Mouse (Mus musculus) right cerebral cortex, adult 18-20 months (tissue): ENCODE data around the gene Tekt4.

Experiments used
- DNase-seq: peaks from one replicate; pipeline ENCODE4 v3.0.0; 2022; ENCODE audit warnings: mixed read lengths

The Tekt4 gene

DNA sequence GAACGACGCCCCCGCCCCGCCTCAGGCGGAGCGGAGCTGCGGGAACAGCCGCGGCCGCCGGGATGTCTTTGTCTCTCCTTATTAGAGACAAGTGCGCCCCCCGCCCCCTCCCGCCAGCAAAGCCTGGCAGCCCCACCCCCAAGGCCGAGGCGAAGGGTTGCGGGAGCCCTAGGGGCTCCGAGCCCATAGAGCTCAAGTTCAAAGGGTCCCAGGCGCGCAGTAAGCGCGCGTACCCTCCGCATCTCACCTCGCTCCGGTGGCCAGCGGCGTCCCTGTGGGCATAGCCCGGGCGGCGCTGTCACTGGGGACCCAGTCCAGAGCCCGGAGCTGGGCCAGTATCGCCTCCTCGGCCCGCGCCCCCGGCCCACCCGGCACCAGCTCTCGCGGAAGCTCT, 21.2 kb upstream of the Tekt4 start:
- DNase-seq: no peak

DNA sequence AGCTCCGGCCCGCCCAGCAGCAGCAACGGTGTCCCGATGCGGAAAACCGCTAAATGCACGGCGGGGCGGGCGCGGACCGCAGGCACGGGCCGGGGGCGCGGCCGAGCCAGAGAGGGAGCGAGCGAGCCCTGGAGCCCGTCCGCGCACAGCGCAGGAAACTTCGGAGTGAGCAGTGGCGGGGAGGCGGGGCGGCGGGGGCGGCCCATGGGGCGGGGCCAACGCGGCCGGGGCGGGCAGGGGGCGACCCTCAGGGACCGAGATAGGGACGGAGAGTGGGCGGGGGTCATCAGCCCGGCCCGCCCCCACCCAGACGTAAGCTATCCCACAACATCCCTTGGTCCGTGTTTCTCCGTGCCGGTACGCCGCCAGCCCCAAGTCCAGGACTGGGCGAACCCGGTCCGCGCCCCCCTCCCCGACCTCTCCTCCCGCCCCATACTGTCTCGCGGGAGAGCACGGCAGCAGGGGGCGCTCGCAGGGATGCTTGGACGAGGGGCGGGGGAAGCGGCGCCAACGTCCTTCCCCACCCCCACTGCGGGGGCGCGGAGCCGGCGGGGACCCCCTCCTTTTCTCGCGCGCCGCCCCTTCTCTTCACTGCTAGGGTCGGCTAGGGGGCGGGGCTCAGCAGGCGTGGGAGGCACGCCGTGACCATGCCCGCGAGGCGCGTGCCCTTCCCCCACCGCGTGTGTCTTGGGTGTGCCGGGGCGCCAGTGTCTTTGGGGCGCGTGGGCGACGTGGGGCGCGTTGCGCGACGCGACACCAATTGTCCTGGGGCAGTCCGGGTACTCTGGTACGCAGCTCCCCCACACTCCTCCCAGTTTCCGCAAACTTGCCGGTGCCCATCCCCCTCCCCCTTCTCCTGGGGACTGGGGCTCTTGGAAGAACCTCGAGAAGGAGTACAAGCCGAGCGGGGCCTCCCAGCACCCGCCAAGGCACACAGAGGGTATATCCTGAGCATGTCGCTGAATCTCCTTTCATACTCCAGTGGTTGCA, 20.5 kb upstream of the Tekt4 start, which contains the start of gene Cacna1h:
Gene Cacna1h, minus strand, starts transcription at position 167 of the 990 bp plus-strand sequence.
- DNase-seq: peak; percentile 63

DNA sequence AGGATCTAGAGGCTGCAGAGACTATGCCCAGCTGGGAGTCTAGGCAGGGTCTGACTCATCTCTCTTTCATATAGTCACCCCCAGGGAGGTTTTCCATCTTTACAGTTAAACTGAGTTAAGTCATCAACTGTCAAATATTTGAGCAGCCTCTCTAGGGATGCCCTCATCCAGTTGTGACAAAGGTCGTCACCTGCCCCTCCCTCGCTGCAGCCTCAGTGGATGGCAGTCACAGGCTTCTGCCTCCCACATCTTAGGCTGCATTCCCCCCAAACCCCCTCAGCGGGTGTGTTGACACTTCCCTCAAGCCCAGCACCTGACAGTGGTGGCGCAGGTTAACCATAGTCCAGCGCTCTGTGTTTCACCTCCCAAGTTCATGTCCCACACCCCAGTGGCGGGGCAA, 13.0 kb upstream of the Tekt4 start:
- no peak for DNase-seq

DNA sequence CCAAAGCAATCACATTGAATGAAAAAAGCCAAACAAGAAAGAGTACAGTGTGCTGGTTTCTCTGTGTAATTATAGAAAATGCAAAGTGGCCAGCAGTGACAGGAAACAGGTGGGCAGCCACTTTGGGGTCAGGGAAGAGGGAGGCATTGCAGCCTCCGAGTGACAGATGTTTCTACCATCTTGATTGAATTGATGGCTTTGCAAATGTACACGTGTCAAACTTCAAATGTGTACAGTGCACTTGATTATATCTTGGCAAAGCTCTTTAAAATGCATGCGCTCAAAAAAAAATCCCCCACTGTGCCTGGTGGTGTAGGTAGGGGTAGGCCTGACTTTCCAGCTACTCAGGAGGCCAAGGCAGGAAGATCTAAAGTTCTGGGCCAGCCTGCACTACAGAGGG, 11.5 kb upstream of the Tekt4 start:
- DNase-seq: no peak

DNA sequence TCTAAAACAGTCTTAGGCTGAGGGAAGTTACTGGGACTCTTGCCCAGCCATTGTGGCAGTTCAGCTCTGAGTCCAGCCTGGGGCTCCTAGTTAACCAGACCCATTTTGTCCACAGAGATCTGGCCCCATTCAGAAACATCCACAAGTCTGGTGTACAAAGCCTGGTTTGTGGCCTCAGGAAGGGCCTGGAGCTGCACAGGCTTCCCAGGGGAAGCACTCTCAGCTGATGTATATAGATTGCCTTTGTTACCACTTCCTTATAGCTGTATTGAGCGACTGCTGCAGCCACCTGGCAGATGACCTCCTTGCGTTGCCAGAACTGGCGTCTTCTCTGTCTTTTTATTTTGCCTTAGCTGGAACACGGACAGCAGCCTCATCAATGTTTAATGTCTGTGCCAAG, 9.3 kb upstream of the Tekt4 start:
- no peak for DNase-seq

DNA sequence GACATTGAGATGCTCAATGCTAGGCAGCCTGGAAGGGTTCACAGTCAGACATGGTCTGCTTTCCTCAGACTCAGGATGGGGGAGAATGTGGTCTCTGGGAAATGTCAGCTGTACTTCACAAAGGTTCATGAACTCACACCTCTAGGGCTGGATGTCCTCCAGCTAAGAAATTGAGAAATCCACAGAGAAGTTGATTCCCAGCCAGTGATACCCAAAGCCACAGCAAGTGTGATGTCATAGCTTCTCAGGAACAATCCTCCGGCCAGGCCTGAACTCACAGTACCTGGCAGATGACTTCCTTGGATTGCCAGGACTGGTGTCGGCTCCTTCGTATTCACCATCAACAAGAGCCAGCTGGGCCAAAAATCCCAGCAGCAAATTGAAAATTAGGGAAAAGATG, 8.6 kb upstream of the Tekt4 start:
- no peak for DNase-seq

DNA sequence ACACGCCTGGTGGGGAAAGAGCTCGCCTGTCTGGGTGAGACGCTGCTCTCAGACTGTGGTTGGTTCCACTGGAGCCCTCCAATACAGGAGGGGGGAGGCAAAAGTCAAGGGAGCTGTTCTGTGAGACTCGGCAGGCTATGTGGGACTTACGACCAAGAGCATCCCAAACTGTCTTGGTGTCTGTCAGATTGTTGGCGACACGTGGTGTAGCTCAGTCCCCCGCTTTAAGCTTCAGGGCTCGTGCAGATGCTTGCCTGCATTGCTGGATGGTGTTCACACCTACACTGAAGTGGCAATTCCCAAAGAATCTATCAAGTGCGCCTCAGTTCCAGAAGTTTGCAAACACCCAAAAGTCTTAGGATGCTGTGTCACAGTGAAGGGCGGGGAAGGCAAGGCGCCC, 6.5 kb upstream of the Tekt4 start:
- no peak for DNase-seq

DNA sequence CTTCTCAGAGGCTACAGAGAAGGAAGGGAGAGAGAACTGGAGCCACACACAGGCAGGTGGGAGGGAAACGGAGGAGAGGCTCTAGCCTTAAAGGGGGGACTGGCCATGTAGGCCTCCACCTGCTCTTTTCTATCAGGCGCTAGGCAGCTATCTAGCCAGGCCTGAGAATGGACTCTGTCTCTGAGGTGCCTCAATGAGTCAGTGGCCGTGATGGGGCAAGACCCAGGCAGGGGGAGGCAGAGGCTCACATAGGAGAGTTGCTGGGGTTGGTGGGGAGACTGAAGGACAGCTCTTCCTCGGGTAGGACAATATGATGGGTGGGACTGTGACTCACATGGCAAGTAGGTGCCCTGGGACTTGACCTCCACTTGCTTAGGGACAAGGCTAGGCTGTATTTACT, 4.1 kb upstream of the Tekt4 start:
- no peak for DNase-seq

DNA sequence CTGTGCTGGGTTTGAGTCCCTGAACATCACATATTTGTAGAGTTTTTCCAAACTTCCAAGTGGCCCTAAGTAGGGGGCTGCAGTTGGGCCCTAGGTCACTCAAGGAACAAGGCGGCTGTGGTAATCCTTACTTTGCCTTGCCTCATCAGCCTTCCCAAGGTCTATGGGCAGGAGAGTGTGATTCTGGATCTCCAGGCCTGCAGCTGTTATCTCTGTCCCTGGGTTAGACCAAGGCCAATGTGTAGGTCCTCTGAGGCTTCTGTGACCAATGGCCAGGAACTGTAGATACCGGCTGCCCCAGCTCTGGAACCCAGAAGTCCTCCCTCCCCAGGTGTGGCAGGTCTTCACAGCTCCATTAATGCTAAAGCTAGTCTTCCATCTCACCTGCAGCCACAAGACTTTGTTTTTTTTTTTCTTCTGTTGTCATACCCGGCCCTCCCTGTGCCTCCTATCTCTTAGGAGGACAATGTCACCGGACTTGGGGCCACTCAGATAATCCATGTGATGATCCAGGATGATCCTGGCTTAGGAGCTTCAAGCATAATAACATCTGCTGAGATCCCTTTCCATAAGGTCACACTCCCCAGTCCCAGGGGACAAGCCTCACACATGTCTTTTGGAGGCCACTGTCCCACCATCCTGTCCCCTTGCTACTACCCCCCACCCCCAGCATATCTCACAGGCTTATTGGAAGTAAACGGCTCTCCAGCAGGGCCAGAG, 2.0 kb upstream of the Tekt4 start:
- no peak for DNase-seq

DNA sequence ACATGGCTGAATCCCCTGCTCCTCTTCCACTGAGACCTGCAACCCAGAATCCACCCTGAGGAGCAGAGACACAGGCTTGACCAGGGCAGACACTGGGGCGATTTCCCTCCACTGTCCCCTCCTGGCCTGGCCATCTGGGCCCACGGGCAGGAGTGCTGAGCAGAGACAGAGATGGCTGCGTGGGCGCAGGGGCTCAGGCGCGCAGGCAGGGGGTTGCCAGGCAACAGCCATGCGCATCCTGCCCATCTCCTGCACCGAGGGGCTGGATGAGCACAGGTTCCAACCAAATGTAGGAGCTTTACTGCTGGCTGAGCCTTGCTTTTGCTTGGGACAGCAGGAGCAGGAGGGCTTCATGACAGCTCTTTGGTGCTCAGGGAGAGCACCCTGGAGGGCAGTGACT, 2.1 kb downstream of the Tekt4 start:
- peak; percentile 78 for DNase-seq

DNA sequence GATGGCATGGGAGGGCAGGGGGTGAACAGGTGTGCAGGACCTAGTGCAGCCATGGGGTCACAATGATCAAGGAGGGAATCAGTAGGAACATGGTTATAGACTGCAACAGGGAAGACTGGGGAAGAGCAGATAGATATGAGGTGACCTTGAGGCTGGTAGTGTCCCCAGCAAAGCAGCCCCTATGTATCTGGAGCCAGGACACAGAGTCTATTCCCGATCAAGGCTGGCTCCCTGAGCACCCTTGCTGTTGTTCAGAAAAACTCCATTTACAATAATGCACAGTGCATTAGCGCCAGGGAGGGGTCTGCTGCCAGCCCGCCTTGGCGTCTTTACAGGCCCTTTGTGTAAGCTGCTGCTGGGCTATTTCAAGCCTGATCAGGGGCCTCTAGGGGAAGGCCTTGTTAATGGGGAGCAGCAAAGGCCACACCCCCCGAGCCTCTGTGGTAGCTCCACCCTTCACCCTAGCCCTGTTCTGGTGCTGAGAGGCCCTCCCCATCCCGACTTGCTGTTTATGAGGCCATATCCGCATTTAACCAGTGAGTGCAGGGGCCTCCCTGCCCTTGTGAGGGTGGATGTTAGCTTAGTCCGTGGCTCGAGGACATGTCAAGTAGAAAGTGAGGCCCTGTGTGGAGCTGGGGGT, 7.9 kb downstream of the Tekt4 start:
- DNase-seq: no peak

DNA sequence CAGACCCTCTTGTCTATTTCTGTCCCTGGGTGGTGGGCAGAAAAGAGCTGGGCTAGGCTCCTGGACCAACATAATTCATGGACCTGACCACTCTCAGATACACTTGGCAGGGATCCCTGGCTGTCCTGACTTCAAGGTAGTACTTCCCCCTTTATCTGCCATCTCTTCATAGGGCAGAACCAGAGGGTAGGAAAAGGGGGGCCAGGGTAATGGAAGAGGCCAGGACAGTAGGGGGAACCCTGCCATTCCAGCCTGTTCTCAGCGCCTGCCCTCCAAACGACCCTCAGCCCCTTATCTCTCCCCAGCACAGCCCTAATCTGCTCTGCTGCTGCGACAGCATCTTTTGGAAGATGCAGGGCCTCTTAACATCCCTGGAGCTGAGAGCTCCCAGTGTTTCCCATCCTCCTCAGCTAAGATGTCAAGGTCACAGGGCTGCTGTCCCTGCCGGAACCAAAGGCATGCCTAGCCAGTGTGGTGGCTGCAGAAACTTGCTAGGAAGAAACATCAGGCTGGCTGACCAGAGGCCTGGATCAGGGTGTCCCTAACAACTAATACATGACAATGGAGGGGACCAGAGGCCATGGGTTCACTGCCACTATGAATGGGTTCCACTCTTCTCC, 9.0 kb downstream of the Tekt4 start:
- DNase-seq: no peak

DNA sequence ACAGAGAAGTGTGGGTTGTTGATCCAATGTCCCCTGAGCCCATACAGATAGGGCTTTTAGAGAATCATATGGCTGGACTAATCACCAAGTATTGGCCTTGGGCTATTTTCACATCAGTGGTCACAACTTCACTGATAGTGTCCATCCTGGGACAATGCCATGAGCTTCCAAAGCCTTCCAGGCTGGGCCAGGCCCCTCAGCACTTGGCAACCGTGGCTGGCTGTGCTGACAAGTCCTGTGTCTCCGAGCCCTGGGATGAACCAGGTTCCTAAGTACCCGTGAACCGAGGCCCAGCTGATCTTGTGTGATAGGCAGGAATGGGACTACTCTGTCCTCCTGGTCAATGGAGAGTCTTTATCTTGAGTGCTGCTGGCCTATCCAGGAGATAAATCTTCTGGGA, 9.7 kb downstream of the Tekt4 start:
- no peak for DNase-seq

DNA sequence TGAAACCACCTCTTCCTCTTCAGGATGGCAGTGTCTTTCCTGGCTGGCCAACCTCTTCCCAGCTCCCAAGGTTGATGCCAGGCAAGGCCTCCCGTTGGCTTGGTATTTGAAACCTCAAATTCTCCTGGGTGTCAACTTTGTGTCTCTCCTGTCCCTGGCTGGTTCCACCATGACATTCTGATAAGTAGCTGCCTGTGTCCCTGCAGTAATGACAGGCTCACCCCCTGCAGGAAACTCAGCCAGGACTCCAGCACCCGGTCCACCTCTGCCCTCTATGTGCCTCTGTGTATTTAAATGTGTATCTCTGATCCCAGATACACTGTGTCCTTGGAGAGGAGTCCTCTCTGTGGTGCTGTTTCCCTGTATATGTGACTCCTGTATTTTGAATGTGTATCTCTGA, 11.8 kb downstream of the Tekt4 start:
- no peak for DNase-seq

DNA sequence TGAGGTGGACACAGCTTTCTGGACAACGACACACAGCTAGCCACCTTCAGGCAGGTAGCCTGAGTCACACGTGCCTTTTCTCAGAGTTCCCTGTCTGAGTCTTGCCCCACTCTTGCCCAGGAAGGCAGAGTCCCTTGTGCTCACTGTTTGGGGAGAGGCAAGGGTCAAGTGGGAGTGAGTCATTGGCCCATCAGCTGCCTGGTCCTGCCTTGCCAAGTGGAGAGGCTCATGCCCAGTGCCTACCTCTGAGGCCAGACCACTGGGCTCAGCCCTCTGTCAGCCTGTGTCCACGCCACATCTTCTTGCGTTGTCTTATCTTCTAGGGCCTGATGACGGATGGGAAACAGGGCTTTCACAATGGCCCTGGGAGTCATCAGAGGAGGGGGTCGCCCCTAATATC, 13.4 kb downstream of the Tekt4 start:
- no peak for DNase-seq

DNA sequence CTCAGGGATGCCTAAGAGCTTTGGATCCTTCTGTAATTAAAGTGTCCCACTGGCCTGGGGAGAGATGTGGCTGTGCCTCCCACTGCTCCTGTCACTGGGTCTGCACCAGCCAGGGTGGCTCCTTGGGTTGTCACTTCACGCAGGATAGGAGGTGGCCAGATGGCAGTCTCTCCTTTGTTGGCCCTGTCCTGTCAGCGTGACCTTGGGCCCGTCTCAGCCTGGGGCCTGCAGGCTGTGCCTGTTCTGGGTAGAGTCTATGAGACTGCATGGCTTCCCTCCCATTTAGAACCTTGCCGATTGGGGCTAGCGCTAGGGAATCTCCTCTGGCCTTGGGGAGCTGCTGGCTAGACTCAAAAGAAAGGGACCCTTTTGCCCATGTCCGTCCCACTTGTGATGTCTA, 13.9 kb downstream of the Tekt4 start:
- no peak for DNase-seq

DNA sequence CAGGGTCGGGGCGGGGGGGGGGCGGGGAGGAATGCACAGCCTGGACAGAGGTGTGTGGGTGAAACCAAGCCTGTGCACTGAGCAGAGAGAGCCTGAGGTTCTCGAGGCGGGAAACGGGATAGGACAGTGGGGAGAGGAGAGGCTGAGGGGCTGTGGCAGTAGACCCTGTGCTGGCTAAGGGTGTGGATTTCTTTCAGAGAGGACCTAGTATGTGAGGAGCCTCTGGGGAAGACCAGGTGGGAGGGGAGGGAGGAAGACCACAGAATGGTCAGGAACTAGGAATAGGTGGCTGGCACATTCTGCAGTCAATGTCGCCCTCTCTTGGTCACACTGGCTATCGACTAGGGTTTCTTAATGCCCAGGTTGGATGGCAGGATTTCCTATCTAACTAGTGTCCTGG, 15.4 kb downstream of the Tekt4 start:
- peak; percentile 56 for DNase-seq

DNA sequence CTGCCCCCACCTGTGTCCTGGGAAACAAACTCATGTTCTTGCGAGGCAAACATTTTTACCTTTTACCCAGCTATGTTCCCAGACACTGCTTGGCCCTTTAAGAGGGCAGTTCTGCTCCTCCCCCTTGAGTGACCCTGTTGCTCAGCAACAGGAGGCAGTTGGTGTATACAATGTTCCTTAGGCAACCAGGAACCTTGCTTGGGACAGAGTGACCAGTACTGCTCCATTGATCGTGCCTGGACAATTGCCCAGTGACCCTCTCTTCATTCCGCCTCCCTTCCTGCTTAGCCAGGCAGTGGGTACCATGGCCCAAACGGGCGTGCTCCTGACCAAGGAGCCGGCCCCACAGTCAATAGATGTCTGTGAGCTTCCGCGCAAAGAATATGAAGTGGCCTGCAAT, 17.0 kb downstream of the Tekt4 start:
- peak; percentile 46 for DNase-seq

DNA sequence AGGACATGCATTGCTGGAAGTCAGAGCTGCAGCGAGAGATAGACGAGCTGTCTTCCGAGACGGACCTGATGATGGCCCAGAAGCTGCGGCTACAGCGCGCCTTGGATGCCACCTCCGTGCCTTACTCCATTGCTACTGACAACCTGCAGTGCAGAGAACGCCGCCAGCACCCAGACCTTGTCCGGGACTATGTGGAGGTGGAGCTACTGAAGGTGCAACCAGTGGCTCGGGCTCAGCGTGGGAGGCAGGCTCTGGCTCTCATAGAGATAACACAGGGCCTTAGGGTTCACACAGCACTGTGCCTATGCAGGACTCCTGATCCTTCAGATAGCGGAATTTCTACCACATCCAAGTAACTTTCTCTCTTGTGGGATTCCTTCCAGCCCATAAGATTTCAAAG, 17.6 kb downstream of the Tekt4 start:
- no peak for DNase-seq

DNA sequence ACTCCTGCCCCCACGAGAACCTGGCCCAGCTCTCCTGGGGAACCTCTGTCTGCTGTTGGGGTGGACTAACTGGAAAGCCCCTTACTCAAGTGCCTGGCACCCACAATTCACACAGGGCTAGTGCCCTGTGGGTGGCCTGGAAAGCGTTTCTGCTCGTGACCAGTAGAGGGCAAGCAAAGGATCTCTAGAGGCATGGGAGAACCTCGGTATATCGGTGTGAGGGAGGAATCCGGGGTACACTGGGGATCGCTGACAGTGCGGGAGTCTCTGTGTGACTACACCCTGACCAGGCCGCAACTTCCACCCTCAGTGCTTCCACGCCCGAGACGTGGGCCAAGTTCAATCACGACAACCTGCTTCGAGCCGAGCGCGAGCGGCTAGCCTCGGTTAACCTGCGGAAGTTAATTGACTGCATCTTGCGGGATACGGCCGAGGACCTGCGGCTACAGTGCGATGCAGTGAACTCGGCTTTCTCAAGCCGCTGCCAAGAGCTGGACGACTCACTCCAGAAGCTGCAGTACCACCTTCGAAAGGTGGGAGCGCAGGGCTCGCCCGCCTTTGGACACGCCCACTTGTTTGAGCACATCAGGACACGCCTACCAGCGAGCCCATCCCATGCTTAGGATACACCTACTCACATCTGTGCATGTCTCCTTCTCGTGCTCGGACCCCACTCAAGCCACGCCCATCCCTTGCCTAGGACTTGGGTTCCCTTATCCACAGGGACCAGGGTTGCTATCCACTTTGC, 20.1 kb downstream of the Tekt4 start:
- peak; percentile 50 for DNase-seq

DNA sequence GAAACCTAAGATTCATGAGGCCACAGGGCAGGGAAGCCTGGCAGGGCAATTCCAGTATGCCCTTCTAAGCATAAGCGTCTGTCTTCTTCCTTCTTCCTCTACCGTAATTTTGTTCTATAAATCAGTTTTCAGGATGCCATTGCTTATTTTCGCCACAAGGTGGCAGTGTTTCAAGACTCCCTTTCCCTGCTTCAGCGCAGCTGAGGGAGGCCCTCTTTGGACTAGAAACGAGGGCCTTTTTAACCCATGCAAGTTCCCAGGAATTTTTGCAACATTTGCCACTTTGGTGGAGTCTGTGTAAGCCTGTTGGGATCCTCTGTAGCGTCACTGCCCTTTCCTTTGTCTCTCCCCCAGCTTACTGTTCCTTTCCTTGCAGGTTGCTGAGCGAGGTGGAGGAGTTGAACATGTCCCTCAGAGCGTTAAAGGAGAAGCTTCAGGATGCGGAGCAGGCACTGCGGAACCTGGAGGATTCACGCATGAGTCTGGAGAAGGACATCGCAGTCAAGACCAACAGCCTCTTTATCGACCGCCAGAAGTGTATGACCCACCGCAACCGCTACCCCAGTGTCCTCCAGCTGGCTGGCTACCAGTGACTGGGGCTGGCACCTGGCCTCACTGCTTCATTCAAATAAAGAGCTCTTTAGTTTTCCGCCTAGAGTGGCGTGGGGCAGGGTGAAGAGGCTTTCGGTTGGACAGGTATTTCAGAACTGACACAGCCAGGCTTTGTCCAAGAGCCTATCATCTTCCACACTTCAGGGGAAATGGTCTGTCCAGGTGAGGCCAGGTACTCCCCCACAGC, 21.7 kb downstream of the Tekt4 start:
- DNase-seq: peak; percentile 59

DNA sequence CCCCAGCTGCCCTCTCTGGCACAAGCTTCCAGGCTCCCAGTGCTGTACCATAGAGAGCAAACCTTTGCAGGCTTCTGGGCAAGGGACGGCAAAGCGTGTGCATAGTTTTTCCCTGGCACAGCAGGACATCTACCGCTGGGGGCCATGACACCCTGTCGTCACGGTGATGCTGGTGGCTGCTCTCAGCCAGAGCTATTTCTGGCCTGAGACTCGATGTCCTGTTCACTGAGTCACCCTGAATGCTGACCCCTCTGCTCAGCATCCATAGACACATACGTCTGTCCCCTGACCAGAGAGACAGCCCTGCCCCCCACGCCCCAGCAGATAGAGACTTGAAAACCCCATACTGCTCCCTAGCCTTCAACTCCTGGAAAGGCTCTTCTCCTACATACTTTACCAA, 25.7 kb downstream of the Tekt4 start:
- DNase-seq: no peak
